Mouse (Mus musculus) cerebellum, adult 2 months (tissue): Measurements from ENCODE around the gene Nrg3. TPM values are rescaled to one million over a fixed set of nuclear protein-coding genes. Genes with fewer than 3 reads are reported as not detected.
A peak's percentile ranks its signal among the peaks of the same experiment; 100 is the strongest.

Source experiments
- DNase-seq, 2 experiments: peaks; one replicate each; pipeline ENCODE4 v3.0.0; 2021
- H3K27ac ChIP-seq: fragments of 200-500 bp; 2 replicates; pipeline ENCODE4 v1.5.1; 2012; ENCODE audit warnings: low read length, control low read depth, inconsistent platforms; ENCODE audit not compliant: insufficient read depth
- H3K27me3 ChIP-seq: fragments of 200-500 bp; 2 replicates; pipeline ENCODE4 v1.6.1; 2012; ENCODE audit warnings: inconsistent platforms, mild to moderate bottlenecking, low read length, moderate library complexity; ENCODE audit not compliant: control insufficient read depth, insufficient read depth
- H3K4me1 ChIP-seq: fragments of 200-500 bp; 2 replicates; pipeline ENCODE4 v1.6.1; 2011; ENCODE audit warnings: low read length; ENCODE audit not compliant: control insufficient read depth, insufficient read depth
- H3K4me3 ChIP-seq: fragments of 200-500 bp; replicated peaks from 2 replicates; pipeline ENCODE3; 2011; ENCODE audit warnings: mild to moderate bottlenecking, low read depth, low read length, control low read depth; ENCODE audit not compliant: insufficient read depth
- CTCF ChIP-seq: fragments of 200-500 bp; IDR thresholded peaks from 2 replicates; pipeline ENCODE4 v1.5.1; 2011; ENCODE audit warnings: low read depth, mild to moderate bottlenecking, control low read depth, low read length, moderate library complexity, borderline replicate concordance; ENCODE audit not compliant: insufficient read depth
- POLR2A ChIP-seq: fragments of 200-500 bp; IDR thresholded peaks from 2 replicates; pipeline ENCODE4 v1.6.1; 2011; ENCODE audit warnings: low read length, control low read depth, borderline replicate concordance; ENCODE audit not compliant: insufficient read depth
- WGBS: fragments of 180-500 bp; shearing (Covaris S2); methylation state at CpG from one replicate; pipeline ENCODE4 v1.1.7; 2018; 5-methylcytosine and 5-hydroxymethylcytosine counted together
- polyA plus RNA-seq: library from polyadenylated mRNA; depleted of rRNA; stranded (reverse); fragments of >200 nt; gene quantifications from 2 replicates; pipeline ENCODE4 v1.2.3, GENCODE M21; 2012

Nrg3 gene
- polyA plus RNA-seq, 1 experiment: 14.6 TPM

DNA sequence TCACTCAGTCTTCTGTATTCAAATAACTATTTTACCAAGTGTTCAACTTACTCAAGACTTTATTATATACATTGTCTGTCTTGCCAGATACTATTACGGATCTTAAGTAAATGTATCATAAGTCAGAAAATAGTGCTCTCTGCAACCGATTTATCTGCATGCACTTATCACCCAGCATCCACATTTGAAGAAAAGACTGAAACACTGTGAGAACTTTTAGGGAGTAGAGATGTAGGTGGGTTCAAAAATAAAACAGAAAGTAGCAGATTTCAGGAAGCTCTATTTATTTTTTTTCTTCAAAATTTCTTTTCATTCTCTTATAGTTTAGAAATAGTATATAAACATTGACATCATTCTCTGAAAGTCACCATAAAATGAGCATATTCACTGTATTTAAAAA, 449.8 kb downstream of the Nrg3 start:
- H3K4me1 ChIP-seq: no peaks in the 10 kb centered on the region
- no peak for DNase-seq
- no peak overlapping the region for H3K4me3 ChIP-seq
- TF ChIP-seq CTCF (no peak), POLR2A (no peak)
- H3K27me3 ChIP-seq: no peaks in the 10 kb centered on the region
- H3K27ac ChIP-seq: no peak overlapping the region
- WGBS: 93% methylated on average over 2 of the region's 2 CpGs

- no peak overlapping the region for H3K27ac ChIP-seq
- H3K27me3 ChIP-seq: no peaks in the 10 kb centered on the region
- no peak for TF ChIP-seq CTCF
- no peak for TF ChIP-seq POLR2A
- DNase-seq: no peak
- H3K4me1 ChIP-seq: no peaks in the 10 kb centered on the region
- H3K4me3 ChIP-seq: no peak overlapping the region
These were observed 458.8 kb downstream of the Nrg3 start for GRCm38 (mm10) chr14:39014126-39014525.

- no peak overlapping the region for H3K27ac ChIP-seq
- H3K27me3 ChIP-seq: no peaks in the 10 kb centered on the region
These were observed 475.0 kb downstream of the Nrg3 start for GRCm38 (mm10) chr14:38997843-38998242.

GRCm38 (mm10) chr14:38992574-38992866, 480.4 kb downstream of the Nrg3 start:
- TF ChIP-seq CTCF: no peak
- TF ChIP-seq POLR2A: no peak
- Histone ChIP-seq H3K27me3 (no peaks in the 10 kb centered on the region), H3K4me3 (no peak overlapping the region), H3K4me1 (no peaks in the 10 kb centered on the region; the same call in 1 of the 2 replicates), H3K27ac (no peak overlapping the region)
- WGBS: 95% methylated on average over 1 of the region's 1 CpGs
- DNase-seq: no peak

More at GRCm38 (mm10) chr14:38997843-38998242, 475.0 kb downstream of the Nrg3 start:
- WGBS: 81% methylated on average over 3 of the region's 3 CpGs
- no peak for DNase-seq
- Histone ChIP-seq H3K4me1 (no peaks in the 10 kb centered on the region), H3K4me3 (no peak overlapping the region)
- no peak for TF ChIP-seq CTCF
- no peak for TF ChIP-seq POLR2A

DNA sequence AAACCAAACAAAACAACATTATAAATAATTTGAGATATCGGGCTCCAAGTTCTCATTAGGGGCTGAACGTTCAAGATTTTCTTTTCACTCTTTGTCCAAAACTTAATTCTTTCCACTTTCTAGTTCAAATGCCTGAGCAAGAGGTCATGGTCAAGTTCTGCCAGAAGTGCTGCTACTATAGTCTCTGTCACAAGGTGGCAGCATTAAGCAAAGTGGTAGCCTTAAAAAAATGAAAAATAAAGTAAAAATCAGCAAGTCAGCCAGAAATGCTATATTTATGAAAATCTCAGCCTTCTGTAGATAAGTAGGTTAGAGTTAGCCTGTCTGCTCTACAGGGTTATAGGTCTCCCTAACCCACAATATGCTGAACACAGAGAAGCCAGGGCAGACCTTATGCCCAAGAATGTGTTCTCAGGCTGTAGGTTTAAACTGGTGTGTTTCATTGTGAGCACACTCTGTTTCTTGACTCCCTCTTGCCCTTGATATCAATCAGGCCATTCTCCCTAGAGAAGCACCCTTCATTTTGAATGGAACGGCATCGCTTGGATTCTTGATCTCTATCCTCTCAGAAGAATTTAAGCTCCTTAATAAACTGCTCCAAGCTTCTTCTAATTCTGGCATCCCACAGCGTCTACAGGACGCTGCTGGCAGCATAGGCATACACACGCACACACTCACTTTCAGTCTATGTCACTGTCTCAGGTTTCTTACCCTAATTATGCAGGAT, 480.9 kb downstream of the Nrg3 start:
- H3K27me3 ChIP-seq: no peaks in the 10 kb centered on the region
- H3K4me3 ChIP-seq: no peak overlapping the region
- TF ChIP-seq POLR2A (no peak), CTCF (peak; percentile 20; the same call in 1 of the 2 replicates)
- H3K4me1 ChIP-seq: no peaks in the 10 kb centered on the region; the same call in 1 of the 2 replicates
- no peak overlapping the region for H3K27ac ChIP-seq
- 30% methylated on average over 7 of the region's 7 CpGs for WGBS
- DNase-seq: peak; percentile 34 to 48

GRCm38 (mm10) chr14:38959367-38959766, 513.5 kb downstream of the Nrg3 start:
- Histone ChIP-seq H3K4me1 (no peaks in the 10 kb centered on the region), H3K27me3 (no peaks in the 10 kb centered on the region), H3K4me3 (no peak overlapping the region), H3K27ac (no peak overlapping the region)
- no peak for DNase-seq
- TF ChIP-seq POLR2A: no peak
- WGBS: 92% methylated on average over 7 of the region's 7 CpGs

DNA sequence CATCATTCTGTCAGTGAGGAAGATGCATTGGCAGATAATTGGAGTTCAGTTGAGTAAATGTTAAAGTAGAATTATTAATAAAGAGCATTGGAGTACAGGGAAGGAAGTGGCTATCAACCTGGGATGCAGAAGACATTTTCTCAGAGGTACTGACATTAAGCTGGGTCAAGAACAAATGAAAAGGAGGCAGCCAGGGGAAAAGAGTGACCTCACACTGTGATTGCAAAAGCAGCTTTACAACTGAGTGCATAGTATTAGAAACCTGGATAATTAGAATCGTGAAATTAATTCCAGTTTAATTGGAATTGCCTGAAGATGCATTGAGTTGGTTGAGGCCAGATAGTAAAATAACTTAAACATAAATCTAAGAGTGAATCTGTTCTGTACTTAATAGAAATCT, 535.4 kb downstream of the Nrg3 start:
- DNase-seq: no peak
- 94% methylated on average over 1 of the region's 1 CpGs for WGBS
- no peaks in the 10 kb centered on the region for H3K27me3 ChIP-seq
- H3K4me3 ChIP-seq: no peak overlapping the region
- H3K4me1 ChIP-seq: peaks cover 3% of the 10 kb centered on the region; the same call in 1 of the 2 replicates
- no peak for TF ChIP-seq CTCF
- no peak for TF ChIP-seq POLR2A
- H3K27ac ChIP-seq: no peak overlapping the region

DNA sequence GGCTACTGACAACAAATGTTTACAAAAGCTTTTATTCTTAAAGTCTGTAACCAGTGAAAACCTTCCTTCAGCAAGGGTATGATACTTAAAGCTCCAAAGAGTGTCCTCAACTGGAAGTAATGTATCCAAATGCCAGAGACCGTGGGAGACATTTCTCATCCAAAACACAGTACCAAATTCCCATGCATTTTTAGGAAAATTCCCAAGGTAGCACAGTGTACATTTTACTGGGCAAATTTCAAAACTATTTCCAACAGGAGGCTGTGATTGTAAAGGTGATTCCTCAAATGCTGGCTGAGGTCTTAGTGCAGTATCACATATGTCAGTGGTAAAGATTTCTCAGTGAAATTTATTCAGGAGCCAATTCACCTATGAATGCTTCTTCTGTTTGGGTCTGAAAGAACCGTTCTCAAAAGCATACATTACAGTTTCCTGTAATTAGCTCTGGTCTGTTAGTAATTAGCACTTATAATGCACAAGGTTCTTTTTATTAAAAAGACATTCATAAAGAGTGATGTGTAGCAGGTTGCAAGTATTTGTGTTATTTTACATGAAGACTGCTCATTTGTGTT, 536.3 kb downstream of the Nrg3 start:
- H3K4me1 ChIP-seq: peaks cover 3% of the 10 kb centered on the region; the same call in 1 of the 2 replicates
- no peaks in the 10 kb centered on the region for H3K27me3 ChIP-seq
- no peak overlapping the region for H3K4me3 ChIP-seq
- TF ChIP-seq CTCF (no peak), POLR2A (no peak)
- 8% methylated on average over 2 of the region's 2 CpGs for WGBS
- DNase-seq: peak in 1 of 2 experiments; percentile 25
- H3K27ac ChIP-seq: no peak overlapping the region
